In the genomic region with DNA sequence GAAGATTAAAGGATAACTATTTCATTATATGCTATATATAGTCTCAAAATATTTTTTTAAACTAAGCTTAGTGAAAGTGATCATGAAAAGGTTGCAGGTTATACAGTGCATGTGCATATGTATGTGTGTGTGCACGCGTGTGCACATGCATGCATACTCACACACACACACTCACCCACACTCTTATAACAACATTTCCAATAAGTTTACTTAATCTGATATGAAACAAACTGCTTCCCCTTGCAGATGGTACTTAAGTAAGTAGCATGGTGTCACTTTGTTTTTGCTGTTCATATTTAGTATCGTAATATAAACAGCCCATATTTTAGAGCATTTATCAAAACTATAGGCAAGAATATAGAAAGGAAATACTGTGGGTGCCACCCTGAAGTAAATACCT, we compare ENCODE assay signal across 24 mouse cellular contexts.
A peak's percentile ranks its signal among the peaks of the same experiment; 100 is the strongest.
DNase-seq lines count a peak whose midpoint lies in the region; ATAC-seq lines count a peak whose summit lies in the region.
"Had no signal": no experiment of that assay in that cellular context is flagged by ENCODE, and none has a peak within 500 bp of the region (broad histone marks: within the 10 kb centered on the region; RNA-seq: fewer than 3 reads in every experiment).

No protein-coding gene starts in this region.

- H3K27me3 ChIP-seq in forebrain, embryonic 16.5 days (replicated peaks; ENCODE audit: control insufficient read depth, insufficient read depth, low read length) = no peaks in the 10 kb centered on the region
- no peaks in the 10 kb centered on the region for H3K27me3 ChIP-seq in forebrain, embryonic 10.5 days (ENCODE audit: poor library complexity, severe bottlenecking)
- H3K27me3 ChIP-seq in lung, embryonic 15.5 days = no peaks in the 10 kb centered on the region
- H3K27me3 ChIP-seq in embryonic facial prominence, embryonic 14.5 days (replicated peaks; ENCODE audit: control insufficient read depth, insufficient read depth, low read length) = no peaks in the 10 kb centered on the region
- H3K27me3 ChIP-seq: heart, embryonic 15.5 days; hindbrain, embryonic 13.5 days; intestine, embryonic 15.5 days had no signal

- peak; percentile 47 for ATAC-seq in forebrain, embryonic 16.5 days
- ATAC-seq in lung, embryonic 15.5 days (ENCODE audit: borderline replicate concordance, extremely low read depth, low FRiP score, low TSS enrichment) = peak; percentile 46; the same call in 1 of the 2 replicates
- ATAC-seq in embryonic facial prominence, embryonic 14.5 days (ENCODE audit: low read depth) = no peak
- ATAC-seq: CD4-positive, CD25-positive, alpha-beta regulatory T cell, adult 4 months; hindbrain, embryonic 16.5 days; intestine, embryonic 15.5 days had no signal

- H3K36me3 ChIP-seq in forebrain, embryonic 16.5 days (ENCODE audit: control insufficient read depth, insufficient read depth) = no peaks in the 10 kb centered on the region
- no peaks in the 10 kb centered on the region for H3K36me3 ChIP-seq in forebrain, embryonic 10.5 days (replicated peaks)
- H3K36me3 ChIP-seq in lung, embryonic 15.5 days = no peaks in the 10 kb centered on the region
- no peaks in the 10 kb centered on the region for H3K36me3 ChIP-seq in embryonic facial prominence, embryonic 14.5 days (ENCODE audit: control insufficient read depth, insufficient read depth, low read length)
- H3K36me3 ChIP-seq: heart, embryonic 12.5 days; heart, embryonic 15.5 days; hindbrain, embryonic 10.5 days; hindbrain, embryonic 13.5 days; intestine, embryonic 15.5 days had no signal

- H3K9me3 ChIP-seq in forebrain, embryonic 16.5 days (ENCODE audit: control insufficient read depth, low read length) = no peaks in the 10 kb centered on the region
- no peaks in the 10 kb centered on the region for H3K9me3 ChIP-seq in forebrain, embryonic 10.5 days
- no peaks in the 10 kb centered on the region for H3K9me3 ChIP-seq in lung, embryonic 15.5 days
- no peaks in the 10 kb centered on the region for H3K9me3 ChIP-seq in embryonic facial prominence, embryonic 14.5 days (ENCODE audit: control insufficient read depth, low read length)
- H3K9me3 ChIP-seq: heart, embryonic 12.5 days; heart, embryonic 15.5 days; hindbrain, embryonic 10.5 days; hindbrain, embryonic 13.5 days; intestine, embryonic 15.5 days had no signal

- no peak overlapping the region for H3K4me2 ChIP-seq in forebrain, embryonic 16.5 days (ENCODE audit: low read length)
- no peak overlapping the region for H3K4me2 ChIP-seq in lung, embryonic 15.5 days
- no peak overlapping the region for H3K4me2 ChIP-seq in embryonic facial prominence, embryonic 14.5 days (ENCODE audit: low read depth, low read length)
- H3K4me2 ChIP-seq: heart, embryonic 12.5 days; heart, embryonic 15.5 days; hindbrain, embryonic 13.5 days; intestine, embryonic 15.5 days had no signal

- no peak overlapping the region for H3K4me3 ChIP-seq in forebrain, embryonic 16.5 days (replicated peaks; ENCODE audit: low read length)
- H3K4me3 ChIP-seq in forebrain, embryonic 10.5 days = no peak overlapping the region
- no peak overlapping the region for H3K4me3 ChIP-seq in lung, embryonic 15.5 days
- no peak overlapping the region for H3K4me3 ChIP-seq in embryonic facial prominence, embryonic 14.5 days (ENCODE audit: low read depth, low read length)
- H3K4me3 ChIP-seq: erythroblast, embryonic 14.5 days; heart, embryonic 12.5 days; heart, embryonic 15.5 days; hindbrain, embryonic 10.5 days; hindbrain, embryonic 13.5 days; intestine, embryonic 15.5 days had no signal

- H3K4me1 ChIP-seq in forebrain, embryonic 16.5 days (replicated peaks; ENCODE audit: control insufficient read depth, insufficient read depth, low read length) = no peaks in the 10 kb centered on the region
- H3K4me1 ChIP-seq in forebrain, embryonic 10.5 days = no peaks in the 10 kb centered on the region
- peaks cover 5% of the 10 kb centered on the region; the same call in 1 of the 2 replicates for H3K4me1 ChIP-seq in lung, embryonic 15.5 days
- H3K4me1 ChIP-seq in embryonic facial prominence, embryonic 14.5 days (ENCODE audit: control insufficient read depth, insufficient read depth, low read length) = peaks cover 11% of the 10 kb centered on the region; the same call in 1 of the 2 replicates
- H3K4me1 ChIP-seq: heart, embryonic 12.5 days; heart, embryonic 15.5 days; hindbrain, embryonic 10.5 days; hindbrain, embryonic 13.5 days; intestine, embryonic 15.5 days had no signal

- DNase-seq in forebrain, embryonic 10.5 days (ENCODE audit: extremely low spot score, low spot score) = no peak
- no peak for DNase-seq in lung, postnatal 14 days
- no peak for DNase-seq in embryonic facial prominence, embryonic 14.5 days (ENCODE audit: low spot score)
- no peak for DNase-seq in urinary bladder, postnatal 10 days (ENCODE audit: low spot score)
- DNase-seq: adrenal gland, adult 2 months; adrenal gland, postnatal 14 days; cerebellum, adult 11-12 months; cerebellum, adult 8-10 months; cerebellum, postnatal 36 days; embryo, embryonic 11 days; gastrocnemius, postnatal 25 days; heart, adult 18-20 months; heart, postnatal 10 days; heart, postnatal 36 days had no signal

- 77% methylated on average over 3 of the region's 3 CpGs for WGBS in forebrain, embryonic 16.5 days
- 91% methylated on average over 3 of the region's 3 CpGs for WGBS in forebrain, embryonic 10.5 days
- WGBS in lung, embryonic 15.5 days = 59% methylated on average over 3 of the region's 3 CpGs
- 90% methylated on average over 3 of the region's 3 CpGs for WGBS in embryonic facial prominence, embryonic 14.5 days

- H3K9ac ChIP-seq in forebrain, embryonic 16.5 days (replicated peaks; ENCODE audit: low read depth, low read length) = no peak overlapping the region
- no peak overlapping the region for H3K9ac ChIP-seq in lung, embryonic 15.5 days
- no peak overlapping the region for H3K9ac ChIP-seq in embryonic facial prominence, embryonic 14.5 days (ENCODE audit: low read depth, low read length)
- H3K9ac ChIP-seq: heart, embryonic 12.5 days; heart, embryonic 15.5 days; hindbrain, embryonic 13.5 days; intestine, embryonic 15.5 days had no signal

- H3K27ac ChIP-seq in forebrain, embryonic 16.5 days (ENCODE audit: low read length) = peak overlapping the region; percentile 24; the same call in 1 of the 2 replicates
- H3K27ac ChIP-seq in forebrain, embryonic 10.5 days = no peak overlapping the region
- peak overlapping the region; percentile 83 for H3K27ac ChIP-seq in lung, embryonic 15.5 days
- H3K27ac ChIP-seq in embryonic facial prominence, embryonic 14.5 days (replicated peaks; ENCODE audit: low read depth, low read length) = peak overlapping the region; percentile 61
- H3K27ac ChIP-seq: heart, embryonic 15.5 days; hindbrain, embryonic 10.5 days; hindbrain, embryonic 13.5 days; intestine, embryonic 15.5 days had no signal
